Mouse (Mus musculus) hindbrain, embryonic 10.5 days (tissue): ENCODE data around the gene Zfp667. TPM values are rescaled to one million over a fixed set of nuclear protein-coding genes. Genes with fewer than 3 reads are reported as not detected.

Source experiments
- DNase-seq: peaks from one replicate; pipeline ENCODE4 v3.0.0-alpha.2; 2017; ENCODE audit warnings: low spot score
- H3K27ac ChIP-seq: fragments of 300-500 bp; sonication (generic); 2 replicates; pipeline ENCODE4 v1.5.1; 2016; ENCODE audit warnings: mild to moderate bottlenecking, moderate library complexity
- H3K27me3 ChIP-seq: fragments of 300-500 bp; sonication (generic); 2 replicates; pipeline ENCODE4 v1.6.1; 2016; ENCODE audit warnings: mild to moderate bottlenecking; ENCODE audit not compliant: poor library complexity, insufficient read depth, severe bottlenecking
- H3K36me3 ChIP-seq: fragments of 300-500 bp; sonication (generic); 2 replicates; pipeline ENCODE4 v1.6.1; 2016; ENCODE audit warnings: mild to moderate bottlenecking, moderate library complexity
- H3K4me1 ChIP-seq: fragments of 300-500 bp; sonication (generic); replicated peaks from 2 replicates; pipeline ENCODE4 v1.6.1; 2016; ENCODE audit warnings: mild to moderate bottlenecking
- H3K4me3 ChIP-seq: fragments of 300-500 bp; sonication (generic); 2 replicates; pipeline ENCODE4 v1.5.1; 2016; ENCODE audit warnings: mild to moderate bottlenecking, moderate library complexity
- H3K9me3 ChIP-seq: fragments of 300-500 bp; sonication (generic); 2 replicates; pipeline ENCODE4 v1.6.1; 2016; ENCODE audit warnings: mild to moderate bottlenecking, moderate library complexity
- WGBS: fragments of 180-500 bp; shearing (Covaris S2); methylation state at CpG from one replicate; pipeline ENCODE4 v1.1.7; 2016; 5-methylcytosine and 5-hydroxymethylcytosine counted together
- polyA plus RNA-seq: library from polyadenylated mRNA; unstranded; fragments of >200 nt; fragmentation: Nextera tagmentation; extraction: Ambion mirVana; gene quantifications from 2 replicates; pipeline ENCODE4 v1.2.1, GENCODE M21; 2016

The Zfp667 gene
- polyA plus RNA-seq, 1 experiment from 2014 or later, result 9.6 TPM

- Histone ChIP-seq H3K9me3 (no peaks in the 10 kb centered on the region), H3K27me3 (no peaks in the 10 kb centered on the region), H3K36me3 (no peaks in the 10 kb centered on the region), H3K4me3 (peak within 1 kb of the TSS; percentile 62), H3K27ac (peak within 1 kb of the TSS; percentile 90), H3K4me1 (0 out of 2 replicates have a peak, but pooled peaks cover 4% of the 10 kb centered on the region)
- 1% methylated on average over 26 of the region's 26 CpGs for WGBS
- DNase-seq, result peak; percentile 83
These were observed 57.2 kb downstream of the Zfp667 start, which contains the start of gene Gm3854 for GRCm38 (mm10) chr7:6343501-6344071. Gene Gm3854, plus strand, starts transcription at chr7:6343759.

GRCm38 (mm10) chr7:6344124-6344523, 57.7 kb downstream of the Zfp667 start:
- 36% methylated on average over 10 of the region's 10 CpGs for WGBS
- Histone ChIP-seq H3K36me3 (no peaks in the 10 kb centered on the region), H3K4me3 (peak overlapping the region; percentile 62), H3K9me3 (no peaks in the 10 kb centered on the region), H3K27me3 (no peaks in the 10 kb centered on the region), H3K4me1 (0 out of 2 replicates have a peak, but pooled peaks cover 4% of the 10 kb centered on the region), H3K27ac (peak overlapping the region; percentile 90)
- DNase-seq, result no peak

Other genes with a start within 250 kb of the Zfp667 start
- gene Nlrp4c, start 241.4 kb upstream of the Zfp667 start, polyA plus RNA-seq, result not detected in 2 replicates
- gene Zfp787, start 130.6 kb upstream of the Zfp667 start, polyA plus RNA-seq, result 24.2 and 31.8 TPM in 2 replicates
- gene Zfp444, start 114.4 kb upstream of the Zfp667 start, polyA plus RNA-seq, result 84.4 and 91.4 TPM in 2 replicates
- gene Galp, start 89.5 kb upstream of the Zfp667 start, polyA plus RNA-seq, result not detected in 2 replicates
- gene Zscan5b, start 64.3 kb upstream of the Zfp667 start, polyA plus RNA-seq, result not detected in 2 replicates
- gene Epp13, start 33.9 kb upstream of the Zfp667 start, polyA plus RNA-seq, result 0.24 TPM in 1 of 2 replicates, not detected in the other
- 6.8 and 7.2 TPM in 2 replicates for gene Zfp583, start 44.7 kb downstream of the Zfp667 start, polyA plus RNA-seq
- gene Gm3854, start 57.2 kb downstream of the Zfp667 start, polyA plus RNA-seq, result 3.4 and 3.5 TPM in 2 replicates
- 2.3 and 2.5 TPM in 2 replicates for gene Zfp78, start 76.7 kb downstream of the Zfp667 start, polyA plus RNA-seq
- 12.0 and 13.0 TPM in 2 replicates for gene Zfp28, start 96.7 kb downstream of the Zfp667 start, polyA plus RNA-seq
- 0.29 and 1.2 TPM in 2 replicates for gene Smim17, start 112.1 kb downstream of the Zfp667 start, polyA plus RNA-seq
- gene Gm20715, start 123.7 kb downstream of the Zfp667 start, polyA plus RNA-seq, result not detected in 2 replicates
- gene Olfr1344, start 152.1 kb downstream of the Zfp667 start, polyA plus RNA-seq, result 0.08 TPM in 1 of 2 replicates, not detected in the other
- not detected in 2 replicates for gene Olfr1336, start 169.6 kb downstream of the Zfp667 start, polyA plus RNA-seq
- gene Olfr1346, start 180.5 kb downstream of the Zfp667 start, polyA plus RNA-seq, result not detected in 2 replicates
- gene Olfr5, start 200.4 kb downstream of the Zfp667 start, polyA plus RNA-seq, result not detected in 2 replicates
- gene Olfr1347, start 213.2 kb downstream of the Zfp667 start, polyA plus RNA-seq, result not detected in 2 replicates
- gene Olfr1348, start 222.2 kb downstream of the Zfp667 start, polyA plus RNA-seq, result not detected in 2 replicates
- not detected in 2 replicates for gene Olfr1349, start 236.4 kb downstream of the Zfp667 start, polyA plus RNA-seq